Mouse (Mus musculus) limb, embryonic 14.5 days (tissue): Measurements from ENCODE around the gene Clec12a. TPM values are rescaled to one million over a fixed set of nuclear protein-coding genes. Genes with fewer than 3 reads are reported as not detected.
A peak's percentile ranks its signal among the peaks of the same experiment; 100 is the strongest.

Experiments
- ATAC-seq: fragments of 200-750 bp; cut with Nextera tagmentation; 2 replicates; pipeline ENCODE4 v1.8.0; 2017; ENCODE audit warnings: low read depth, moderate number of reproducible peaks, moderate TSS enrichment; ENCODE audit not compliant: low FRiP score
- DNase-seq: peaks from one replicate; pipeline ENCODE4 v3.0.0-alpha.2; 2015; ENCODE audit warnings: low spot score
- H3K27ac ChIP-seq: fragments of 300-500 bp; sonication (generic); replicated peaks from 2 replicates; pipeline ENCODE4 v1.5.1; 2014; ENCODE audit warnings: low read depth, mild to moderate bottlenecking, low read length, moderate library complexity, mixed read lengths
- H3K27me3 ChIP-seq: fragments of 300-500 bp; sonication (generic); 2 replicates; pipeline ENCODE4 v1.6.1; 2014; ENCODE audit warnings: low read length, mixed read lengths; ENCODE audit not compliant: control insufficient read depth, insufficient read depth
- H3K36me3 ChIP-seq: fragments of 300-500 bp; sonication (generic); 2 replicates; pipeline ENCODE4 v1.6.1; 2014; ENCODE audit warnings: mild to moderate bottlenecking, low read length, moderate library complexity, mixed read lengths; ENCODE audit not compliant: control insufficient read depth, insufficient read depth
- H3K4me1 ChIP-seq: fragments of 300-500 bp; sonication (generic); 2 replicates; pipeline ENCODE4 v1.6.1; 2014; ENCODE audit warnings: antibody characterized with exemption, low read length, mixed read lengths; ENCODE audit not compliant: control insufficient read depth, insufficient read depth
- H3K4me2 ChIP-seq: fragments of 300-500 bp; sonication (generic); replicated peaks from 2 replicates; pipeline ENCODE4 v1.6.1; 2014; ENCODE audit warnings: low read depth, mild to moderate bottlenecking, low read length, moderate library complexity; ENCODE audit not compliant: severe bottlenecking
- H3K4me3 ChIP-seq: fragments of 300-500 bp; sonication (generic); replicated peaks from 2 replicates; pipeline ENCODE4 v1.5.1; 2014; ENCODE audit warnings: low read length
- H3K9ac ChIP-seq: fragments of 300-500 bp; sonication (generic); 2 replicates; pipeline ENCODE4 v1.6.1; 2014; ENCODE audit warnings: mild to moderate bottlenecking, low read depth, low read length, moderate library complexity; ENCODE audit not compliant: severe bottlenecking
- H3K9me3 ChIP-seq: fragments of 300-500 bp; sonication (generic); 2 replicates; pipeline ENCODE4 v1.6.1; 2016; ENCODE audit warnings: low read length; ENCODE audit not compliant: control insufficient read depth
- POLR2A ChIP-seq: fragments of 200-500 bp; IDR thresholded peaks from 2 replicates; pipeline ENCODE4 v1.8.0; 2012; ENCODE audit warnings: inconsistent platforms, mild to moderate bottlenecking, moderate library complexity, borderline replicate concordance; ENCODE audit not compliant: insufficient read depth, insufficient read length; ENCODE audit errors: extremely low read depth
- WGBS: fragments of 180-500 bp; shearing (Covaris S2); extraction: QIAGEN DNeasy Blood & Tissue Kit; methylation state at CpG from one replicate; pipeline ENCODE4 v1.1.7; 2014; 5-methylcytosine and 5-hydroxymethylcytosine counted together
- polyA plus RNA-seq, 2 experiments: library from polyadenylated mRNA; depleted of rRNA in 1 of 2; stranded (reverse) in 1 of 2; unstranded in 1 of 2; fragments of >200 nt; fragmentation: Nextera tagmentation in 1 of 2; extraction: Ambion mirVana in 1 of 2; gene quantifications; 2 replicates each; pipeline versions ENCODE4 v1.2.1 to v1.2.3; 2012 to 2014

The Clec12a gene
- polyA plus RNA-seq, 2 experiments, result 1.1 to 1.5 TPM

DNA sequence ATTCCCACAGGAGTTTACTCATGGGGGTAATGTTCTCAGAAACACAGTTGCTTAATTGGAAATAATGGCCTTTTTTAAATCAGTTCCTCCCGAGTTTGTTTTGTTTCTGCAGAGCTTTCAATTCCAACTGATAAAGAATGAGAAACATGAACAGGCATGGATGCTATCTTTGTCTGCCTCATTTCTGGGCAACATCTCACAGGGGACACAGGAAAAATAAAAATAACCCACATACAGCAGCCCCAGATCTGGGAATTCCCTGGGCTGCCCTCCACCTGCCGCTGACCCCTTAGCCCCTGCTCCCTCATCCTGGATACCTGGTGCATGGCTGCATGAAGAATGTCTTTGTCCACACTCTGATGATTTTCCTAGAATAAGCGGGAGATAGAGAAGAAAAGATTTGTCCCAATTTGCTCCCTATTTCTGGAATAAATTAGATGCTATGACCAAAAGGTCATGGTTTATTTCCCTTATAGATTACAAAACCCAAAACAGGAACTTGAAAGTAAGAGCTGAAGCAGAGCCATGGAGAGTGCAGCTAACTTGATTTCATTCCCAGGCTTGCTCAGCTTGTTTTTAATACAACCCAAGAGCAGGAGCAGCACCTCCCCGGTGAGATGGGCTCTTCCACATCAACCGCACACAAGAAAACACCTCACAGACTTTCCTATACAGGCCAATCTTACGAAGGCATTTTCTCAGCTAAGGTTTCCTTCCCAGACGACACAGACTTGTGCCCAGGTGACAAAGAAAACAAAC is 27.1 kb downstream of the Clec12a start:
- Histone ChIP-seq H3K4me2 (no peak overlapping the region), H3K27ac (no peak overlapping the region), H3K36me3 (no peaks in the 10 kb centered on the region), H3K27me3 (no peaks in the 10 kb centered on the region), H3K9ac (no peak overlapping the region), H3K4me3 (no peak overlapping the region), H3K9me3 (no peaks in the 10 kb centered on the region), H3K4me1 (no peaks in the 10 kb centered on the region)
- TF ChIP-seq POLR2A, result no peak
- DNase-seq (no peak), ATAC-seq (no peak)
- WGBS, result 66% methylated on average over 7 of the region's 7 CpGs

DNA sequence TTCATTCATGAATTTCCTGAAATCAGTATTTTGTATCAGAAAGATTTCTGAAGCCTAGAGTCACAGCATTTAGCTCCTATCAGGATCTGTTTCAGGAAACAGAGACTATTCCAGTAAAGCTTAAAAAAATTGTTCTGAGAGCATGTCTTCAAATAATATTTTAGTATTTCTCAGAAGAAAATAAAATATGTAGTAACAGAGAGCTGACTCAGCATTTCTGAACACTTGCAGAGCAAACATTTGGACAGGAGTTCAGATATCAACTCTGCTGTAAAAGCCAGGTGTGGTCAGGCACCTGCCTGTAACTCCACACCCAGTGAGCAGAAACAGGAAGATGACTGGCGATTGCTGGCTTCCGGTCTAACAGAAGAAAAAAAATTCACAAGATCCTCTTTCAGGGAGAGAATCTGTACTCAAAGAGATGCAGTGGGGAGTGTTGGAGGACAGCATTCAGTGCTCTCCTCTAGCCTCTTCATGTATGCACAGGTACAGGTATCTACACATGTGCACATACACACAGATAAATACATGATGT is 32.5 kb downstream of the Clec12a start:
- TF ChIP-seq POLR2A, result no peak
- Histone ChIP-seq H3K27ac (no peak overlapping the region), H3K36me3 (no peaks in the 10 kb centered on the region), H3K4me3 (no peak overlapping the region), H3K4me1 (no peaks in the 10 kb centered on the region), H3K4me2 (no peak overlapping the region), H3K9ac (no peak overlapping the region), H3K9me3 (no peaks in the 10 kb centered on the region), H3K27me3 (no peaks in the 10 kb centered on the region)
- DNase-seq (no peak), ATAC-seq (no peak)
- WGBS, result 75% methylated on average over 2 of the region's 2 CpGs

DNA sequence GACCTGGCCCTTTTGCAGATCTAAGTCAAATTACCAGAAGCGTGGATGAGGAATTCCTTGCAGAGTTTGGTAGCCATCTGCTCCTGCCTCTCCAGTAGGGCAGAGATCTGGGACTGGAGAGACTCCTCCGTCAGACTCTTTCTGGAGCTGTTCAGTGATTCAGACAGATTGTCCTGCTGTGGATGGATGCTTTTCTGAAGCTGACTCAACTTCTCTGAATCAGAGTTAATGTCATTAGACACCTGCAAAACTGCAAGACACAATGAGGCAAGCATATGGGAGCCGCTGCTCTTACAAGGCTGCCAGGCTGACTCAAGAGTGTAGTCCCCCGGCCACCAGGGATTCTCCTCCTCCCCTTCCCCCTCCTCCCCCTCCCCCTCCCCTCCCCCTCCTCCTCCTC is 38.0 kb downstream of the Clec12a start:
- no peaks in the 10 kb centered on the region for H3K9me3 ChIP-seq
- no peaks in the 10 kb centered on the region for H3K36me3 ChIP-seq
- 60% methylated on average over 4 of the region's 4 CpGs for WGBS
- no peak for ATAC-seq
- H3K4me1 ChIP-seq, result no peaks in the 10 kb centered on the region
- H3K9ac ChIP-seq, result no peak overlapping the region
- no peak overlapping the region for H3K4me2 ChIP-seq
- no peak for DNase-seq
- no peak overlapping the region for H3K27ac ChIP-seq
- no peak overlapping the region for H3K4me3 ChIP-seq
- H3K27me3 ChIP-seq, result no peaks in the 10 kb centered on the region
- no peak for TF ChIP-seq POLR2A

DNA sequence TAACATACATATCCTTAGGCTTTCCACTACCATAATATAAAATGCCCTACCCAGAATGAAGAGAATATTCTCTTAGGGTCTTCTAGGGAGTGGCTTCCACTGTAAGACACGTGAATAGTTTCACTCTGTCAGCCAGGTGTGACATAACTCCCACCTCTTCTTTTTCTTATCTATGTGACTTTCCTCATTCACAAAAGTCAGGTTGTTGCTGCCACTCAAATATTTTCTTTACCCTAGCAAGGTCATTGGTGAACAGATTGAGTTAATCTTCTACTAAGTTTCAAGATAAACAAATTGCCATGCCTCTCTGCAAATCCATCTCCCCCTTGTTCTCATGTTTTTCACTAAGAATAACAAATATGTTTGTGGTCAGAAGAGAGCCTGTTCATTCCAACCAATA is 39.2 kb downstream of the Clec12a start:
- no peak for TF ChIP-seq POLR2A
- H3K27me3 ChIP-seq, result no peaks in the 10 kb centered on the region
- 62% methylated on average over 1 of the region's 1 CpGs for WGBS
- H3K9ac ChIP-seq, result no peak overlapping the region
- no peaks in the 10 kb centered on the region for H3K9me3 ChIP-seq
- H3K36me3 ChIP-seq, result no peaks in the 10 kb centered on the region
- ATAC-seq (no peak), DNase-seq (no peak)
- H3K4me2 ChIP-seq, result no peak overlapping the region
- H3K4me3 ChIP-seq, result no peak overlapping the region
- no peak overlapping the region for H3K27ac ChIP-seq
- H3K4me1 ChIP-seq, result no peaks in the 10 kb centered on the region

DNA sequence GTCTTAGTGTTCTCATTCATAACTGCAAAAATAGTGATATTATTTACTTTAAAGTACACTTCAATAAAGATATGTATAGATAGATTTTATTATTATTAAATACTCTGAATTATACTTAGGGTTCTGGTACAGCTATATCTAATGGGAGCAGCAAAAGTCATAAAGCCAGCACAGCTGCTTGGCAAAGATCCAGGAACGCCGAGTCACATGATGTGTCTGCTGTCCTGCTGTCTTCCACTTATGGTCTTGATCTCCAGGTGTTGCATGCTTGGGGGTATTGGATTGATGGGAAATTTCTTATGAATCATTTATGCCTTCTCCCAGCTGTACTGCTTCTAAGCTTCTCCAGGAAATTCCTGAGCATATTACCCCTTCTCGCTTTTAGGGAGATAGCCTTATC is 41.0 kb downstream of the Clec12a start:
- H3K27ac ChIP-seq, result no peak overlapping the region
- no peaks in the 10 kb centered on the region for H3K9me3 ChIP-seq
- no peak overlapping the region for H3K9ac ChIP-seq
- no peak overlapping the region for H3K4me2 ChIP-seq
- 47% methylated on average over 3 of the region's 3 CpGs for WGBS
- no peak for TF ChIP-seq POLR2A
- no peaks in the 10 kb centered on the region for H3K4me1 ChIP-seq
- H3K4me3 ChIP-seq, result no peak overlapping the region
- H3K27me3 ChIP-seq, result no peaks in the 10 kb centered on the region
- H3K36me3 ChIP-seq, result no peaks in the 10 kb centered on the region
- peak; percentile 53 for ATAC-seq
- peak; percentile 44 for DNase-seq

DNA sequence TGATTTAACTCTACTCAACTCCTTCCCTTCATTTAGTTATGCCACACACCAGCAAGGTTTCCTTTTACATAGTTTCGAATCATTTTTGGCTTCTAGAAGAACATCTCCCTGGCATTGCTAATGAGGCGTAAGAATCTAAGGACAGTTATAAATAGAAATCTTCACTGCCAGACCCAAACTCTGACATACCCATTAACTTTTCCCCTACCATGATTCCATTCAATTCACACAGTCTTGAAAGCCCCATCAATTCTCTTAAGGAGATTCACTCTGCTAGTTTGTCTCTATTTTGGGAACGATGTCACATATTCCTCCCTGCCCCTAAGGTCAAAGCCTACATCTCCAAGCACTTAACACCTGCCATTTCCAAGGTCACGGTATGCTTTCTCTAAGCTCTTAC is 42.5 kb downstream of the Clec12a start:
- DNase-seq (no peak), ATAC-seq (no peak)
- Histone ChIP-seq H3K4me3 (no peak overlapping the region), H3K4me2 (no peak overlapping the region), H3K27ac (no peak overlapping the region), H3K9ac (no peak overlapping the region), H3K9me3 (no peaks in the 10 kb centered on the region), H3K4me1 (no peaks in the 10 kb centered on the region), H3K27me3 (no peaks in the 10 kb centered on the region), H3K36me3 (no peaks in the 10 kb centered on the region)
- no peak for TF ChIP-seq POLR2A
- WGBS, result 84% methylated on average over 4 of the region's 4 CpGs
